Mouse (Mus musculus): ENCODE data around the gene Hnrnph1.

DNA sequence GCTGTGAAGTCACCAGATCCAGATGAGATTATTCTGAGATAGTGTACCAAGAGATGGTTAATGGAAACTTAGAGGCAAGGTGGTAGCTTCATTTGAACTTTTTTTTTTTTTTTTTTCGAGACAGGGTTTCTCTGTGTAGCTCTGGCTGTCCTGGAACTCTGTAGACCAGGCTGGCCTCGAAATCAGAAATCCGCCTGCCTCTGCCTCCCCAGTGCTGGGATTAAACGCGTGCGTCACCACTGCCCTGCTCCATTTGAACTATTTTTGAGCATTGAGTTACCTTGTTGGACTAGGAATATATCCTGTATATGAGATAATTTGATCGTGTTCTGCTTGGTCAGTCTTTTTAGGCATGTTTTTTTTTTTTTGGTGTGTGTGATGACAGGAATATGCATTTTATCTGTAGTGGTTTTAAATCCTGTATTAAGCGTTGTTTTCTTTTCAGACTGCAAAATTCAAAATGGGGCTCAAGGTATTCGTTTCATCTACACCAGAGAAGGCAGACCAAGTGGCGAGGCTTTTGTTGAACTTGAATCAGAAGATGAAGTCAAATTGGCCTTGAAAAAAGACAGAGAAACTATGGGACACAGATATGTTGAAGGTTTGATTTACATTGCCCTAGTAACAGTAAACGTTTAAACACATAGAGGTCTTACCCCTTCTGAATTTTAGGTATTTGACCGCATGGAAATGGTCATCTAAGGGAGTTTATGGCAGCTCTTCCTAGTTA is 2.4 kb downstream of the Hnrnph1 start:
- TF ChIP-seq POLR2A (IDR thresholded peaks at IDR 0.05; ENCODE audit: borderline replicate concordance, control insufficient read depth, low read depth, low read length) (no peak), CTCF (IDR thresholded peaks at IDR 0.05; ENCODE audit: control insufficient read depth, insufficient read depth, low read length) (no peak)
